Mouse (Mus musculus): ENCODE data around the gene Six5. TPM values are rescaled to one million over a fixed set of nuclear protein-coding genes. Genes with fewer than 3 reads are reported as not detected.

Gene Six5
- total and polyA plus RNA-seq, 3 experiments, result 2.6 to 9.2 (median 3.8) TPM

GRCm38 (mm10) chr7:19109565-19109964, 15.2 kb downstream of the Six5 start:
- ATAC-seq (ENCODE audit: extremely low read depth, insufficient number of reproducible peaks, low FRiP score, poor library complexity, severe bottlenecking) (no peak), DNase-seq (ENCODE audit: low spot score) (no peak)
- H3K36me3 ChIP-seq (replicated peaks), result no peaks in the 10 kb centered on the region
- H3K27me3 ChIP-seq (ENCODE audit: insufficient read depth, low read length), result peaks cover 65% of the 10 kb centered on the region
- H3K4me3 ChIP-seq (ENCODE audit: low read depth, low read length), result no peak overlapping the region
- TF ChIP-seq TAL1 (conservative IDR thresholded peaks at IDR 0.05; ENCODE audit: low read depth, low read length) (no peak), CTCF (IDR thresholded peaks at IDR 0.05; ENCODE audit: low read depth, low read length) (no peak), GATA1 (IDR thresholded peaks at IDR 0.05; ENCODE audit: borderline replicate concordance, low read length) (no peak), GATA2 (IDR thresholded peaks at IDR 0.05; ENCODE audit: borderline replicate concordance, low read depth, low read length) (no peak), POLR2AphosphoS5 (IDR thresholded peaks at IDR 0.05; ENCODE audit: insufficient replicate concordance, low read depth, low read length) (no peak)
- no peaks in the 10 kb centered on the region; the same call in 1 of the 2 replicates for H3K4me1 ChIP-seq (ENCODE audit: insufficient read depth, low read depth, low read length)
- H3K9me3 ChIP-seq (replicated peaks), result no peaks in the 10 kb centered on the region

DNA sequence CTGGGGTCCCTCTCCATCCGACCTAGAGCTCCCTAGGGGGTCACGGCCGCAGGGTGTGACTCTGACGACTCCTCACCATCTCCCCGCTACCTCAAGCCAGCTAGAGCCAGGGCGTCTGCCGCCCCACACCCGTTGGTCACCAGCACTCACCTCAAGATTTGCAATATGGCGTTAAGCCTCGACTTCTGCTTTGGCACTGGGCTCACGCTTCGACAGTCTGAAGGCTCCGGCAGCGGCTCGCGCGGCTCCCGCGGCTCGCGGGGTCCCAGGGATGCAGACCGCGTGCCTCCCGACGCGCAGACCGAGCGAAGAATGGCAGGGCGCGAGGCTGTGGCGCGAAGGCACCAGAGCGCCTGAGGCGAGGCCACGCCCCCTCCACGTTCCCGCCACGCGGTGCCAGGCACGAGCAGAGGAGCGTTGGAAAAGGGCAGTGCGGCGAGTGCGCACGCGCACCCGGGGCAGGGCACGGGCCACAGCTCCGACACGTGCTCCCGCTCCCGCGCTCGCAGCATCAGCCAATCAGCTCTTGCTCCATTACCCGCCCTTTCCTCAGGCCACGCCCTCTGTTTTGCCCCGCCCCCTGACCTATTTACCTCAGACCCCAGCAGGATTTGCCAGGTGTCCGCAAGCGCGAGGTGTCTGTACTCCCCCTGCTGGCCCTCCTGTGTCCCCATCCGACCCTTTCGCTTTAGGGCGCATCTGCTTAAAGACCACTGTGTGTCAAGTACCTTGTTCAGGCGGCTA, 23.8 kb downstream of the Six5 start, which contains the start of gene Gm4969:
Gm4969 (minus strand) TSS at position 341 of the 744 bp plus-strand sequence.
- TF ChIP-seq GATA1 (IDR thresholded peaks at IDR 0.05; ENCODE audit: borderline replicate concordance, low read length) (no peak), POLR2AphosphoS5 (IDR thresholded peaks at IDR 0.05; ENCODE audit: insufficient replicate concordance, low read depth, low read length) (no peak), CTCF (IDR thresholded peaks at IDR 0.05; ENCODE audit: low read depth, low read length) (no peak), GATA2 (IDR thresholded peaks at IDR 0.05; ENCODE audit: borderline replicate concordance, low read depth, low read length) (no peak), TAL1 (conservative IDR thresholded peaks at IDR 0.05; ENCODE audit: low read depth, low read length) (no peak)
- peaks cover 7% of the 10 kb centered on the region for H3K9me3 ChIP-seq (replicated peaks)
- H3K36me3 ChIP-seq (replicated peaks), result peaks cover 9% of the 10 kb centered on the region
- peaks cover under 1% of the 10 kb centered on the region for H3K27me3 ChIP-seq (ENCODE audit: insufficient read depth, low read length)
- no peak for DNase-seq (ENCODE audit: low spot score)
- H3K4me3 ChIP-seq (ENCODE audit: low read depth, low read length), result peak within 1 kb of the TSS; percentile 41; the same call in 1 of the 2 replicates
- ATAC-seq (ENCODE audit: extremely low read depth, insufficient number of reproducible peaks, low FRiP score, poor library complexity, severe bottlenecking), result no peak
- peaks cover 24% of the 10 kb centered on the region for H3K4me1 ChIP-seq (ENCODE audit: insufficient read depth, low read depth, low read length)

GRCm38 (mm10) chr7:19119083-19119482, 24.7 kb downstream of the Six5 start:
- H3K4me3 ChIP-seq (ENCODE audit: low read depth, low read length), result no peak overlapping the region; the same call in 1 of the 2 replicates
- H3K9me3 ChIP-seq (replicated peaks), result peaks cover 7% of the 10 kb centered on the region

DNA sequence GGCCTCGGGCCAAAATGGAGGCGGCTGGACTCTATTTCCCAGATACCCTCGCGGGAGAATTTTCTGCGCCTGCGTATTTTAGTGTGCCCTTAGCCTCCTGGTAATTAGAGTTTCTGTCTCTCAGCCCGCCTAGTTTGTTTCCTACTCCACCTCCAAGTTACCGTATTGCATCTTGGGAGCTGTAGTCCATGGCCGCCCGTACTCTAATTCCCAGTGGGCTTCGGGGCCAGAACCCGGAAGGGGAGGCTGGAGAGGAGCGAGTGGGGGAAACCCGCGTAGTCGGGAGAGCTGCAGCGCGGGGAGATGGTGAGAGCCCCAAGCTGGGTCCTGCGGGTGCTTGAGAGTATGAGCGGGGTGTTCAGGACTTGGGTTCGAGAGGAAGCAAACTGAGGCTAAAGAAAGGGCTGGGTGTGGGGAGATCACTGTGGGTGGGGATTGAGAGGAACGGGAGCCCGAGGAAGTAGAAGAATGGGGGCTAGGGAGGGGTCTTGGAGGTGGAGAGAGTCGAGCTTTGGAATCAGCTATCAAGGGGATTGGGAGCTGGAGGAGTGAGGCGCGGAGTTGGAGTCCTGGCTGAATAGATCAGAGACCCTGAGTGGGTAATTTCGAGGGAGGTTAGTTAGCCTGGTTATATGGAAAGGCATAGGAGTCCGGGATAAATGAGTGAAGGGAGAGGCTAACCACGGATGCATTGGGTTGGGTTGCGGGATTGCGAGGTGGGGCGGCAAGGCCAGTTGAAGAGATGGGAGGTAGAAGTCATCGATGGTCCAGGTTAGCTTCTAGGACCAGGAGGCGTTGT, 25.4 kb downstream of the Six5 start, which contains the start of gene Fbxo46:
Fbxo46 (plus strand) TSS at position 229 of the 799 bp plus-strand sequence.
- DNase-seq (ENCODE audit: low spot score) (peak; percentile 91), ATAC-seq (ENCODE audit: extremely low read depth, insufficient number of reproducible peaks, low FRiP score, poor library complexity, severe bottlenecking) (peak; percentile 99)
- Histone ChIP-seq H3K36me3 (replicated peaks) (peaks cover 19% of the 10 kb centered on the region), H3K9me3 (replicated peaks) (peaks cover 7% of the 10 kb centered on the region), H3K27me3 (ENCODE audit: insufficient read depth, low read length) (no peaks in the 10 kb centered on the region; the same call in 1 of the 2 replicates), H3K4me3 (ENCODE audit: low read depth, low read length) (peak within 1 kb of the TSS; percentile 77), H3K4me1 (ENCODE audit: insufficient read depth, low read depth, low read length) (peaks cover 24% of the 10 kb centered on the region)
- TF ChIP-seq GATA1 (IDR thresholded peaks at IDR 0.05; ENCODE audit: borderline replicate concordance, low read length) (no peak), CTCF (IDR thresholded peaks at IDR 0.05; ENCODE audit: low read depth, low read length) (no peak), GATA2 (IDR thresholded peaks at IDR 0.05; ENCODE audit: borderline replicate concordance, low read depth, low read length) (no peak), TAL1 (conservative IDR thresholded peaks at IDR 0.05; ENCODE audit: low read depth, low read length) (no peak), POLR2AphosphoS5 (IDR thresholded peaks at IDR 0.05; ENCODE audit: insufficient replicate concordance, low read depth, low read length) (no peak)

More at GRCm38 (mm10) chr7:19119083-19119482, 24.7 kb downstream of the Six5 start:
- DNase-seq (ENCODE audit: low spot score) (no peak), ATAC-seq (ENCODE audit: extremely low read depth, insufficient number of reproducible peaks, low FRiP score, poor library complexity, severe bottlenecking) (no peak)
- Histone ChIP-seq H3K36me3 (replicated peaks) (peaks cover 11% of the 10 kb centered on the region), H3K4me1 (ENCODE audit: insufficient read depth, low read depth, low read length) (peaks cover 24% of the 10 kb centered on the region), H3K27me3 (ENCODE audit: insufficient read depth, low read length) (no peaks in the 10 kb centered on the region; the same call in 1 of the 2 replicates)
- no peak for TF ChIP-seq POLR2AphosphoS5 (IDR thresholded peaks at IDR 0.05; ENCODE audit: insufficient replicate concordance, low read depth, low read length)
- TF ChIP-seq TAL1 (conservative IDR thresholded peaks at IDR 0.05; ENCODE audit: low read depth, low read length), result no peak
- no peak for TF ChIP-seq GATA2 (IDR thresholded peaks at IDR 0.05; ENCODE audit: borderline replicate concordance, low read depth, low read length)
- no peak for TF ChIP-seq GATA1 (IDR thresholded peaks at IDR 0.05; ENCODE audit: borderline replicate concordance, low read length)
- TF ChIP-seq CTCF (IDR thresholded peaks at IDR 0.05; ENCODE audit: low read depth, low read length), result no peak

- peaks cover 36% of the 10 kb centered on the region for H3K36me3 ChIP-seq (replicated peaks)
- no peak overlapping the region for H3K4me3 ChIP-seq (ENCODE audit: low read depth, low read length)
- H3K4me1 ChIP-seq (ENCODE audit: insufficient read depth, low read depth, low read length), result peaks cover 24% of the 10 kb centered on the region
- DNase-seq (ENCODE audit: low spot score) (no peak), ATAC-seq (ENCODE audit: extremely low read depth, insufficient number of reproducible peaks, low FRiP score, poor library complexity, severe bottlenecking) (no peak)
- TF ChIP-seq GATA2 (IDR thresholded peaks at IDR 0.05; ENCODE audit: borderline replicate concordance, low read depth, low read length), result no peak
- no peak for TF ChIP-seq CTCF (IDR thresholded peaks at IDR 0.05; ENCODE audit: low read depth, low read length)
- no peak for TF ChIP-seq GATA1 (IDR thresholded peaks at IDR 0.05; ENCODE audit: borderline replicate concordance, low read length)
- TF ChIP-seq POLR2AphosphoS5 (IDR thresholded peaks at IDR 0.05; ENCODE audit: insufficient replicate concordance, low read depth, low read length), result no peak
- no peak for TF ChIP-seq TAL1 (conservative IDR thresholded peaks at IDR 0.05; ENCODE audit: low read depth, low read length)
- peaks cover 7% of the 10 kb centered on the region for H3K9me3 ChIP-seq (replicated peaks)
- no peaks in the 10 kb centered on the region; the same call in 1 of the 2 replicates for H3K27me3 ChIP-seq (ENCODE audit: insufficient read depth, low read length)
Measured at GRCm38 (mm10) chr7:19121686-19122085, 27.3 kb downstream of the Six5 start.

Measured in G1E (cell line).